Mouse (Mus musculus) cerebellum, adult 8-10 months (tissue): ENCODE results near the gene Mrs2.
"Not testable (repeated sequence)": the region's sequence is repeated elsewhere in the genome, so short reads cannot be mapped to it uniquely, and the experiment has no call there.

Experiments
- DNase-seq: peaks from one replicate; pipeline ENCODE4 v3.0.0; 2022

Mrs2 gene

GRCm38 (mm10) chr13:24976384-24976783 lies 43.8 kb downstream of the Mrs2 start:
- DNase-seq, result no peak

GRCm38 (mm10) chr13:24971776-24972175 lies 48.4 kb downstream of the Mrs2 start:
- DNase-seq, result not testable (repeated sequence)

DNA sequence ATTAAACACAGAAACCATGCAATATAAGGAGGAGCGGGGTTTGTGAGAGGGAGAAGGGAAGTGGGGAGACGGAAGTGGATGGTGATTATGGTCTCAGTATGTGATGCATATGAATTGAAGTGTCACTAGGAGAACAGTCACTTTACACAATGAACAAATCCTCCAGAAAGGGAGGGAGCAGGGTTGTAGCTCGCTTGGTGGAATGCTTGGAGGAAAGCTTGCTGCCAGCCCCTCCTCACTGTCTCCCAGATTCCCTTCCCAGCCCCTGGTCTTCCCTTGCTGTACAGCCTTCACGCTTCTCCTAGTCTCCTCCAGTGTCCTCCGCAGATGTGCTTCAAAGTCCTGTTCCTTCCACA lies 54.4 kb downstream of the Mrs2 start:
- no peak for DNase-seq

- no peak for DNase-seq
Observed at GRCm38 (mm10) chr13:24965130-24965845, 54.9 kb downstream of the Mrs2 start.

DNA sequence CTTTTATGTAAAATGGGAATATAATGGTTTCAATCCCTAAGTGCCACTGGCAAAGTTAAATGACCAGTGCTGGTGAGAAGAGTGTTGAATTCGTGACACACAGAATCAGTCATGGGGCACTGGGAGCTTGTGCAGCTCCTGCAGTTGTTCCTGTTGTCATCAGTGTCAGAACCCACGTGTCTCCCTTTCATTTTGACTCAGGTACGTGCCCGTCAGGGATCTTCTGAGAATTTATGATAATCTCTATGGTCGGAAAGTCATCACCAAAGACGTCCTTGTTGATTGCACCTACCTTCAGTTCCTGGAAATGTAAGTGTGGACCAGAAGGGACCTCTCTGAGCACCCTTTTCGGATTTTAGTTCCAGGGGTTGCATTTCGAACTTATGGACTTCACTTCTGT lies 58.1 kb downstream of the Mrs2 start:
- no peak for DNase-seq

- DNase-seq, result no peak
Observed at GRCm38 (mm10) chr13:24960084-24960483, 60.1 kb downstream of the Mrs2 start.

DNA sequence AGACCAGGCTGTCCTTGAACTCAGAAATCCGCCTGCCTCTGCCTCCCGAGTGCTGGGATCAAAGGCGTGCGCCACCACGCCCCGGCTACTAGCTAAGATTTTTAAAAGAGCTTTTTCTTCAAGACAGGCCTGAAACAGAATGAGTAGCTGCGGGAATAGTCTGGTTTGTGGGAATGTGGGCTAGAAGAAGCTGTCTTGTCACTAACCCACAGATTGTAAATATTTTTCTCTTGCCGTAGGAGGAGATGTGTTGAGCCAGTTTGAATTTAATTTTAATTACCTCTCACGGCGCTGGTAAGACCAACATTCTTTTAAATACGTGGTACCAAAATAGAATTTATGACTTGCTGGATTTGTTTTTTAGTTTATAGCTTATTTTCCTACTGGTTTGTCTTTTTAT lies 61.5 kb downstream of the Mrs2 start:
- no peak for DNase-seq

- DNase-seq, result no peak
Observed at GRCm38 (mm10) chr13:24955500-24955899, 64.7 kb downstream of the Mrs2 start.

DNA sequence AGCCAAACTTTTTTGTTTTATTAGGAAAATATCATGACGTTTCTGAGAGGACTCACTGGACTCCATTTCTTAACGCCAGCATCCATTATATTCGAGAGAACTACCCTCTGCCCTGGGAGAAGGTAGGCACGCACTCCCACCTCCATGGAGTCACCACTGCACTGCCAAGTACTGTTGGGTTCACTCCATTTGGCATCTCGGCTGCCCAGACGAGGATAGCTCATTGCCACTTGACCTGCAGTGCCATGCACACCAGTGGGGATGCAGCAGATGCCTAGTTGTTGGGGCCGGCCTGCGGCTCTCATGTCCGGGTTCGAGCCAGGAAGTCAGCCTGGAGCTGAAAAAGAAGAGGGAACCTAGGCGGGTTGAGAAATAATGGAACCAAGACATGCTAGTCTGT lies 65.1 kb downstream of the Mrs2 start:
- no peak for DNase-seq

- no peak for DNase-seq
Observed at GRCm38 (mm10) chr13:24952659-24953058, 67.5 kb downstream of the Mrs2 start.

DNA sequence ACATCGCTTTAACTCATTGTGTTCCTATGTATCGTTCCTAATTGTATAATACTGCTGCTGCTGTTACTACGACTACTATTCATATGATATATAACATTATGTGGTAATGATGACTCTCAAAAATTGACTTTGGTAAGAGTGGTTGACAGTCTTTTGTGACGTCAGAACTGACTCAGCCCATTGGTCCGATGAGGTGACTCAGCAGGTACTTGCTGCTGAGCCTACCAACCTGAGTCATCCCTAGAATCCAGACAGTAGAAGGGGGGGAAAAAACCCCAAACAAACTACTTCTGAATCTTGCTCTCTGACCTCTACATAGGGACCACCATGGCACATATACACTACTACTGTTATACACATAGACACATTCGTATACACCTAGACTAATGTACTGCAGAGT lies 71.3 kb downstream of the Mrs2 start:
- no peak for DNase-seq

- DNase-seq, result no peak
Observed at GRCm38 (mm10) chr13:24947158-24947557, 73.0 kb downstream of the Mrs2 start.

GRCm38 (mm10) chr13:24945567-24945966 lies 74.6 kb downstream of the Mrs2 start:
- no peak for DNase-seq

DNA sequence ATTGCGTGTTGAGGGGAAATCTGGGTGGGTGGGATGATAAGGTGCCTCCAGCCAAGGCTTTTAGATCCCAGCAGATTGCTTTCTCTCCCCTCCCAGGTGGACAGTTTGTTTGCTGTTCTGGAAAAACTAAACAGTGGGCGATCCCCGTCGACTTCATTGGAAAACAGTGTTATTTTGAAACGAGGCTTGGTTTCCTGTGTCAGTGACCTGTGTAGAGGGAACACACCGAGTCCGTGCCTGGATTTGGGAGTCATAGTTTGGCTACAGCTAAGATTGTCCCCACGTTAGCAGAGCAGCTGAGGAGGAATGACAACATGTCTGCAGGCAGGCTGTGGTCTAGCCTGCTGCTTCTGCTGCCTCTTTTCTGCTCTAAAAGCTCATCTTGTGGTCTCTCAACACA lies 76.9 kb downstream of the Mrs2 start:
- no peak for DNase-seq

- peak; percentile 27 for DNase-seq
Observed at GRCm38 (mm10) chr13:24942512-24943282, 77.5 kb downstream of the Mrs2 start, which contains the start of gene Gpld1. Gene Gpld1, plus strand, starts transcription at chr13:24943152.

DNA sequence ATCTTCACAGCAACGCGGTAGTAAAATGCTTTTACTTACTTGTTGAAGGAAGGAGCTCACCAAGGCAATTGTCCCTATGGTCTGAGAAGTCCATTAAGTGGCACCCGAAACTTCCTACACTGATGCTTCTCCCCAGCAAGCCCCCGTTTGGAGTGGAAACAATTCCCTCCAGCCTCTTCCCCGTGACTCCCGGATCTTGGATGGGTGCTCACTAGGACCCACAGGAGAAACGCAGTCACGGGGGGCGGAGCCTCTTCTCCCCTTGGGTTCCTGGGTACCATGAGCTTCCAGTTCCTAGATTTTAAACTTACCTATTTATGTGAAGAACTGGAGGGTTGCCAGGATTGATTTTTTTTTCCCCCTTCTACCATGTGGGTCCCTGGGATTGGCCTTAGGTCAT lies 80.7 kb downstream of the Mrs2 start:
- DNase-seq, result no peak

- peak; percentile 82 for DNase-seq
Observed at GRCm38 (mm10) chr13:24938683-24939082, 81.5 kb downstream of the Mrs2 start.

- no peak for DNase-seq
Observed at GRCm38 (mm10) chr13:24937839-24938166, 82.4 kb downstream of the Mrs2 start.
